Mouse (Mus musculus): ENCODE data around the gene Vps13d. TPM values are rescaled to one million over a fixed set of nuclear protein-coding genes. Genes with fewer than 3 reads are reported as not detected.
A peak's percentile ranks its signal among the peaks of the same experiment; 100 is the strongest.

Gene Vps13d
- polyA plus RNA-seq, 1 experiment from 2014 or later, result 6.6 TPM

GRCm38 (mm10) chr4:144997887-144998658 lies 196.7 kb downstream of the Vps13d start:
- Histone ChIP-seq H3K9me3 (no peaks in the 10 kb centered on the region), H3K27ac (replicated peaks) (no peak overlapping the region), H3K27me3 (replicated peaks) (no peaks in the 10 kb centered on the region), H3K9ac (no peak overlapping the region), H3K4me2 (no peak overlapping the region), H3K4me1 (peaks cover 68% of the 10 kb centered on the region), H3K36me3 (peaks cover 15% of the 10 kb centered on the region; the same call in 1 of the 2 replicates), H3K4me3 (no peak overlapping the region)
- WGBS, result 51% methylated on average over 3 of the region's 3 CpGs
- ATAC-seq (ENCODE audit: extremely low read depth, insufficient number of reproducible peaks, low FRiP score, low TSS enrichment), result no peak

DNA sequence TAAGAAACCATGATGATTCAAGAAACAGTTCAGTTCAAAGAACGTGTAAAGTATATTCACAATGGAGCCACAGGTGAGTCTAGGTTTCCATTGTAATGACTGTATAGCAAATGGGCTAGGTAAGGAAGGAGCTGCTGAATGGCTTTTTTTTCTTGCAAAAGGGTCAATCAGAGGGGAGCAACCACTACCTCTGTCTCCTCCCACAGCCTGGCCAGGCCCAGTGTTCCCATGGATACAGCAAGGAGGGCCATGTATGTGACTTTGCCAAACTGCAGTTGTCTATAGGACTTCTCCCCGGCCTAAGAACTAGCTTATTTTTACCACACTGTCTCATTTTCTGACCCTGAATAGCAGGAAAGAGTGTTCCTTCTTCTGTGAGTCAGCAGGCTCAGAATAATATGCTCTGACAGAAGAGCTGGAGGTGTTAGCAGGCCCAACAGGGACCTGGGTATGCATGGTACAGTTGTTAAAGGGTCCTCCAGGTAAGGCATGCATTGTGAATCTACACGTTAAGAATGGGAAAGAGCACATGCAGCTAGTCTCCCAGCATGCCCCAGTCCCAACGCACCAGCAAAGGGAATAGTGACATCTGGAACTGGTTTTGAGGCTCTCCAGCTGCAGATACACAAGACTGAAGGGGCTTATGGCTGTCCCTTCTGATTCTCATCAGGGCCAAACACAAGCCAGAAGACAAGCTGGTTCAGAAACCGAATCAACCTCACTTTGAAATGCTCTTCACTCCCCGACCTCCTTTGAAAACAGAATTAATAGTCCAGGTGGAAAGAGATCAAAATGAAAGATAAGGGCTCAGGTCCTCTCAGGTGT lies 197.6 kb downstream of the Vps13d start:
- H3K4me3 ChIP-seq, result no peak overlapping the region
- H3K9ac ChIP-seq, result no peak overlapping the region
- no peak for ATAC-seq (ENCODE audit: extremely low read depth, insufficient number of reproducible peaks, low FRiP score, low TSS enrichment)
- peak overlapping the region; percentile 2; the same call in 1 of the 2 replicates for H3K27ac ChIP-seq (replicated peaks)
- no peak overlapping the region for H3K4me2 ChIP-seq
- H3K4me1 ChIP-seq, result peaks cover 71% of the 10 kb centered on the region
- H3K9me3 ChIP-seq, result no peaks in the 10 kb centered on the region
- no peaks in the 10 kb centered on the region for H3K27me3 ChIP-seq (replicated peaks)
- WGBS, result 69% methylated on average over 6 of the region's 6 CpGs
- H3K36me3 ChIP-seq, result peaks cover 18% of the 10 kb centered on the region; the same call in 1 of the 2 replicates

DNA sequence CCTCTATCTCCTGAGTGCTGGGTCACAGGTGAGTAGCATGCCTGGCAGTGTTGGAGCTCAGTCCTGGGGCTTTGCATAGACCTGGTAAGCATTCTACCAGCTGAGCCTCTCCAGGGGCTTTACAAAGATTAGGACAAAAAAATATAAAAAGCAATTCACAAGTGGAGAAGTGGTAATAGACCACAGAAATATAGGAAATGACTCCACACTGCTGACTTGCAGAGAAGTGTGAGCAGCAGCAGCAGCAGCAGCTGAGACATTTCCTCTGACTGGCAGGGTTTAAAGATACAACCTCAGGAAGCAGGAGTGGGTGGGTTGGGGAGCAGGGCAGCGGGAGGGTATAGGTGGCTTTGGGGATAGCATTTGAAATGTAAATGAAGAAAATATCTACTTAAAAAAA lies 199.0 kb downstream of the Vps13d start:
- no peak overlapping the region for H3K4me3 ChIP-seq
- WGBS, result 73% methylated on average over 1 of the region's 1 CpGs
- no peaks in the 10 kb centered on the region for H3K9me3 ChIP-seq
- H3K36me3 ChIP-seq, result peaks cover 18% of the 10 kb centered on the region; the same call in 1 of the 2 replicates
- H3K4me2 ChIP-seq, result no peak overlapping the region
- no peaks in the 10 kb centered on the region for H3K27me3 ChIP-seq (replicated peaks)
- peak overlapping the region; percentile 48 for H3K27ac ChIP-seq (replicated peaks)
- H3K9ac ChIP-seq, result no peak overlapping the region
- no peak for ATAC-seq (ENCODE audit: extremely low read depth, insufficient number of reproducible peaks, low FRiP score, low TSS enrichment)
- peaks cover 69% of the 10 kb centered on the region for H3K4me1 ChIP-seq

- WGBS, result 70% methylated on average over 9 of the region's 9 CpGs
- Histone ChIP-seq H3K4me2 (no peak overlapping the region), H3K27me3 (replicated peaks) (no peaks in the 10 kb centered on the region), H3K36me3 (peaks cover 18% of the 10 kb centered on the region; the same call in 1 of the 2 replicates), H3K4me1 (peaks cover 68% of the 10 kb centered on the region), H3K9ac (no peak overlapping the region), H3K4me3 (no peak overlapping the region), H3K27ac (replicated peaks) (no peak overlapping the region), H3K9me3 (no peaks in the 10 kb centered on the region)
- ATAC-seq (ENCODE audit: extremely low read depth, insufficient number of reproducible peaks, low FRiP score, low TSS enrichment), result no peak
Observed at GRCm38 (mm10) chr4:144993047-144993917, 201.5 kb downstream of the Vps13d start.

DNA sequence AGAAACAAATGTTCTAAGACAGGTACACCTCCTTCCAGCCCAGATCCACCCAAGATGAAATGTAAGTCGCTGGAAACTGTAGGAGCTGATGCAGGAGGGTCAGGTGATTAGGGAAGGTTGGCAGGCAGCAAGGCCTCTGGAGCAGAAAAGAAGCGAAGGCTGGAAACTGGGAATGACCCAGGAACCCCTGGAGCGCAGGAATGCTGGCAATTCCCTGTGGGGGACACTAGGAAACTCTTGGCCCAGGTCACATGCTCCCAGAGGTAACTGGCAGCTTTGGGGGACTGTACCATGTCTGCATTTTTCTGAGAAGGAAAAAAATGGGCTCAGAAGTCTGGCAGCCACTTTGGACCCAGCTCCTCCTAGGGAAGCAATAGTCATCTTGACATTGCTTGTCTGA lies 202.4 kb downstream of the Vps13d start:
- Histone ChIP-seq H3K4me2 (no peak overlapping the region), H3K4me1 (peaks cover 62% of the 10 kb centered on the region), H3K27me3 (replicated peaks) (no peaks in the 10 kb centered on the region), H3K9me3 (no peaks in the 10 kb centered on the region), H3K36me3 (peaks cover 18% of the 10 kb centered on the region; the same call in 1 of the 2 replicates), H3K9ac (no peak overlapping the region), H3K4me3 (no peak overlapping the region), H3K27ac (replicated peaks) (no peak overlapping the region)
- no peak for ATAC-seq (ENCODE audit: extremely low read depth, insufficient number of reproducible peaks, low FRiP score, low TSS enrichment)
- WGBS, result 49% methylated on average over 3 of the region's 3 CpGs

DNA sequence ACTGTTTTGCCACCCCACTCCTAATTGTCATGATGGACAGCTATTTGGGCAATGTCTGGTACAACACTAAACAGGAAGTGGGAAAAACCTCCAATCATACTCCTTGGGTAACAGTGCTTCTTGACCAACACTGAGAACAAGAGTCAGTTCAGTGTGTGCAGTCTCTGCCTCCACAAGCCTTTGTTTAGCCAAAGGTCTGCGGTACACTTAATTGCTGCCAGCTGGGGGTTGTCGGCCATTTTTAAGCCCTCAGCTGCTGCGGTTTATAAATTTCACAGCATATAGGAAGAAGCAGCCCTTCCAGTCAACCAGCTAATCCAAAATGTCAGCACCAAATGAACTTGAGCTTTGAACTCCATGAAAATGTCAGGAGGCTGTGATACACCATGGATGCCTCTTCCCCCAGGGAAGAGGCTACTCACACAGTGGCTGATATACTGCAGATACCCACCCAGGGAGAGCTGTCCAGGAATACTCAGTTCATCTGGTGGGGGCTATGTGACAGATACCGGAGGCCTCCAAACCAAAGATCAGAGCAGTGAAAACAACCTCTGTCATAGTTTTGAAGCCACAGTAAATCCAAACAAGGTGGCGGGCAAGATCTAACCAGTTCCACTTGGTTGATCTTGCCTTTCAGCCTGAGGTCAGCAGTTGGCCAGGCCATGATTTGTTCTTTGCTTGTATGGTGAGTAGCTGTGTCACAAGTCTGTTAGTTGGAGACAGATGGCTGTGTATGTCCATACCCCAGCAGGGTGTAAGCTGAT lies 206.2 kb downstream of the Vps13d start:
- H3K36me3 ChIP-seq, result peaks cover 6% of the 10 kb centered on the region
- no peaks in the 10 kb centered on the region for H3K27me3 ChIP-seq (replicated peaks)
- WGBS, result 64% methylated on average over 5 of the region's 5 CpGs
- H3K9me3 ChIP-seq, result no peaks in the 10 kb centered on the region
- no peak overlapping the region for H3K9ac ChIP-seq
- H3K4me3 ChIP-seq, result no peak overlapping the region
- no peak for ATAC-seq (ENCODE audit: extremely low read depth, insufficient number of reproducible peaks, low FRiP score, low TSS enrichment)
- 0 out of 2 replicates have a peak overlapping the region, but pooled peaks have one; percentile 21 for H3K27ac ChIP-seq (replicated peaks)
- no peak overlapping the region for H3K4me2 ChIP-seq
- peaks cover 51% of the 10 kb centered on the region for H3K4me1 ChIP-seq

DNA sequence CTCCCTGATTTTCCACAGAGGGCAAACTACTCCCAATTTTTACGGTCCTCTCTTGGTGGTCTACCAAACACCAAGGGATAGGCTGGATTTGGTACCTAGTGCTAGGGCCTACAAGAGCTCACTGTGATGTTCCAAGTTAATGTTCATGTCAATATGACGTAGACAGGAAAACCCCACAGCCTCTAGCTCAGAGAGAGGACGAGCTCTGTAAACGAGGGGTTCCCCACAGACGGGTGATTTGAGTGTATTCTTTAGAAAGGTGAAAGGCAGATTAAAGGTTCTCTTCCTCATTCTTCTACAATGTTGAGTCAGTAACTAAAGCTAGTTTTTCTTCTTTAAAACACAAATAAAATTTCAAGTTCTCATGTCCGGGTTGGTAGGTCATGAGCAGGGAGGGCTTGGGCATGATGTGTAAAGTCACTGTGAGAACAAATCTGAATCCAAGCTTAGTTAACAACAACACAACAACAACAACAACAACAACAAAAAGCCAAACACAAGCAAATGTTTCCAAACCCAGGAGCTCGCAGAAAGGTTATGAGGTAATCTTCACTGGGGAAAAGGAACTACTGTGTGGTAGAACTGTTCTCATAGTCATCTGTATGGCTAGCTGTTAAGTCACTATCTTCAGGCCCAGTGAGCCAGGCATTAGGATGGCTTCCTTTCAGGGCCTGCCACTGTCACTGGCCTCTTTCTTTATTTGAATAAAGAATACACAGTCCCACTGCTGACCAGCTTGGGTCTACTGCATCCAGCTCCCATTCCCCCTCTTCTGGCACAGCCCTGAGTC lies 208.6 kb downstream of the Vps13d start:
- Histone ChIP-seq H3K4me3 (no peak overlapping the region), H3K36me3 (peaks cover 7% of the 10 kb centered on the region; the same call in 1 of the 2 replicates), H3K4me2 (no peak overlapping the region), H3K27ac (replicated peaks) (no peak overlapping the region), H3K4me1 (peaks cover 50% of the 10 kb centered on the region), H3K27me3 (replicated peaks) (no peaks in the 10 kb centered on the region), H3K9ac (no peak overlapping the region), H3K9me3 (no peaks in the 10 kb centered on the region)
- WGBS, result 88% methylated on average over 7 of the region's 7 CpGs
- ATAC-seq (ENCODE audit: extremely low read depth, insufficient number of reproducible peaks, low FRiP score, low TSS enrichment), result no peak

DNA sequence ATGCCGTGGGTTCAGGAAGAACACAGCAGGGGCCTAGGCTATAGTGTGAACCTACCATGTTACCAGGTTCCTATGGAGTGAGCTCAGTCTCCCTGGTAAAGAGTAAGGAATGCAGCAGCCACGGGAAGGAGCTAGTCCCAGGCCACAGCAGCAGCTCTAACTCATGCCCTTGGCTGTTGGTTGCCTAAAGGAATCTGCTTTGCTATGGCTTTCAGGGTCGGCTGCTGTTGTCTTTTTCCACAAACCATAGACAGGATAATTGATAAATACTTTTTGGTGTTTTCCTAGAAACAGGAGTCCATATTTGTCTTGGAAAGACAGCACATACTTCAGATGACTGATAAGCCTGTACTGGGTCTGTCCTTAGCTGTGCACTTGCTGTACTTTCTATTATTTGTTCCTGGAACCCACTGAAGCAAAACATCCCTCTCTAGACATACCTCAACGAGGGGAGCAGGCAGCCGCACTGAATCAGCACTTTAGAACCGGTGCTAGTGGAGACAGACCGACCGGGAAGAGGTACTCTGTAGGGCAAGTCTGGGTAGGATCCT lies 210.9 kb downstream of the Vps13d start:
- Histone ChIP-seq H3K27me3 (replicated peaks) (no peaks in the 10 kb centered on the region), H3K36me3 (peaks cover 7% of the 10 kb centered on the region; the same call in 1 of the 2 replicates), H3K9ac (peak overlapping the region; percentile 50; the same call in 1 of the 2 replicates), H3K4me2 (no peak overlapping the region), H3K4me3 (no peak overlapping the region), H3K27ac (replicated peaks) (peak overlapping the region; percentile 56), H3K9me3 (no peaks in the 10 kb centered on the region), H3K4me1 (peaks cover 50% of the 10 kb centered on the region)
- 18% methylated on average over 8 of the region's 8 CpGs for WGBS
- ATAC-seq (ENCODE audit: extremely low read depth, insufficient number of reproducible peaks, low FRiP score, low TSS enrichment), result no peak

DNA sequence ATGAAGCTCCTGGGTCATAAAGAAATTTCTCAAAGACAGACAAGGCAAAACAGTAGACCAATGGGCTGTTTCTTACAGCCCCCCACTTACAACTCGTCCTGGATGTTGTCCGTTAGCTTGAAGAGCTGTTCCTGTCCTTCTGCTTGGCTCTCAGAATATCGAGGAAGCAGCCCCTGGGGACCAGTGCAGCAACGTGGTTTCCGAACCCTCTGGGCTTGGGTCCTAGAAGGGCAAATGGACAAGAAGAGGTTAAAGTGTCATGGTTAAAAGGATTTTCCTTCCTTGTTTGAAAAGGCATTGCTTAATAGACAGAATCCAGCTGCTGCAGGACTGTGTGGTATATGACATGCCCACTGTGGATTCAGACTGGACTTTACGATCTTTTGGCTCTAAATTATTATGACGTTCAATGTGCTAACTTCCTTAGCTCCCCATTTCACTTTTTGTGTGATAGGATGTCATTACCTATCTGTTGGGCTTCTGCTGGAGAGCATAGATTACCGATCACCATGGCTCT lies 211.5 kb downstream of the Vps13d start:
- H3K4me1 ChIP-seq, result peaks cover 49% of the 10 kb centered on the region
- peak overlapping the region; percentile 56 for H3K27ac ChIP-seq (replicated peaks)
- WGBS, result 65% methylated on average over 8 of the region's 8 CpGs
- H3K9me3 ChIP-seq, result no peaks in the 10 kb centered on the region
- H3K9ac ChIP-seq, result no peak overlapping the region
- H3K36me3 ChIP-seq, result peaks cover 7% of the 10 kb centered on the region; the same call in 1 of the 2 replicates
- ATAC-seq (ENCODE audit: extremely low read depth, insufficient number of reproducible peaks, low FRiP score, low TSS enrichment), result no peak
- no peaks in the 10 kb centered on the region for H3K27me3 ChIP-seq (replicated peaks)
- H3K4me2 ChIP-seq, result no peak overlapping the region
- no peak overlapping the region for H3K4me3 ChIP-seq
